Mouse (Mus musculus): Measurements from ENCODE around the gene Pdgfb. TPM values are rescaled to one million over a fixed set of nuclear protein-coding genes. Genes with fewer than 3 reads are reported as not detected.

Gene Pdgfb
- total RNA-seq, 1 experiment = 9.5 TPM

DNA sequence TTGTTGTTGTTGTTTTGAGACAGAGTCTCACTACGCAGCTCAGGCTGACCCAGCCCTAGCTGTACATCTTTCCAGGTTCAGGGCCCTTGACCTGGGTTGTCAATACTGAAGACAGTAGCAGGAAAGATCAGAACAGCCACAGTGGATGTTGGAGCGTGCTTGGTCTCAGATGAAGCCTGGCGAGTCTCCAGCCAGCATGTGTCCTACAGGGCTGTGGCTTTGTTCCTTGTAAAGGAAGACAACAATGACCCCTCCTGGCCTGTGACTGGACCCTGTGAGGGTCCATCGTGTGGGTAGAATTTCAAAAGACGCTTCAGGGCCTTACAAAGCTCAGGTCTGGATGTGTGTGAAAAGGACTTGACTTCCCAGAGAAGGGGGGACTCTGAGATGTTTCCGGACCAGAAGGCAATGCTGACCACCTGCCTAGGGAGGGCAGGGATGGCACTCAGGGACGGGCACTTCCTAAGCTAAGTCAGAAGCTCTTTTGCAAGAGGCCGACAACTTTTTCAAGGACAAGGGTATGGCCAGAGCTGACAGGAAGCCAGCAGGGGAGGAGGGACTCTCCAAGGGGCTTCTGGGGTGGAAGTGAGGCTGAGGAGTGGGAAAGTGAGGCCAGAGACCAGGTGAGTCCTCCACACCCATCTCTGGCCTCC lies 38.7 kb upstream of the Pdgfb start:
- in situ Hi-C loops (cut with MboI; ENCODE audit: low sequenced_read_pairs in 2 of 2, unreplicated experiment in 2 of 2) = loop anchor here in 1 of 2 experiments (25.0 kb wide), 1 partner anchor 291 kb away; no protein-coding TSS in a partner anchor
- peaks cover 0 to 12% of the 10 kb centered on the region in 2 experiments; a peak in 1 of 4 replicates for H3K4me1 ChIP-seq (ENCODE audit: control insufficient read depth in 2 of 2, insufficient read depth in 2 of 2, low read length in 2 of 2, poor library complexity in 1 of 2)
- no peak for DNase-seq (ENCODE audit: low read depth, low spot score)

DNA sequence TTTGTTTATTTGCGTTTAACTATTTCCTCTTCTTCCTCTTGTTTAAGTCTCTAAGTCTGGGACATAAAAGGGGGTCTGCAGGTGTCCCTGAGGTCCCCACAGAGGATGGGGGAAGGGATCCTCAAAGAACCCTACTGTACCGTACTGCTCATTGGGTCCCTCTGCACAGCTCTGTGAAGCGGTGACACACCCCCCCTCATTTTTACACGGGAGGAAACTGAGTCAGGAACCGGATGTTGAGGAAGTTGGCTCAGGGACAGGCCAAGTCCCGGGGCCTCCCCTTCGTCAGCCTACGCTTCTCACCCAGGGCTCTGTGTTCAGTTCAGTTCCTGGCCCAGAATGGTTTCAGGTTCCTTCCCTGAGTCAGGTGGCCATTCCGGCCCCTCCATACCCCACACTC lies 37.0 kb upstream of the Pdgfb start:
- H3K4me3 ChIP-seq (ENCODE audit: insufficient read depth in 1 of 2, low read depth in 1 of 2, low read length in 2 of 2, poor library complexity in 1 of 2, severe bottlenecking in 1 of 2) = no peak overlapping the region
- no peak for DNase-seq (ENCODE audit: low read depth, low spot score)
- H3K4me1 ChIP-seq (ENCODE audit: control insufficient read depth in 2 of 2, insufficient read depth in 2 of 2, low read length in 2 of 2, poor library complexity in 1 of 2) = peaks cover 0 to 12% of the 10 kb centered on the region in 2 experiments; a peak in 1 of 4 replicates
- H3K9ac ChIP-seq (ENCODE audit: insufficient read depth, low read depth, low read length, poor library complexity, severe bottlenecking) = no peak overlapping the region
- no peaks in the 10 kb centered on the region for H3K36me3 ChIP-seq (ENCODE audit: control insufficient read depth, insufficient read depth, low read length, poor library complexity, severe bottlenecking)
- in situ Hi-C loops (cut with MboI; ENCODE audit: low sequenced_read_pairs in 2 of 2, unreplicated experiment in 2 of 2) = loop anchor here in 1 of 2 experiments (25.0 kb wide), 1 partner anchor 289 kb away; no protein-coding TSS in a partner anchor
- no peak overlapping the region for H3K27ac ChIP-seq (ENCODE audit: insufficient read depth, low read depth, low read length, poor library complexity, severe bottlenecking)
- H3K9me3 ChIP-seq (ENCODE audit: control insufficient read depth, insufficient read depth, low read depth, low read length) = no peaks in the 10 kb centered on the region
- TF ChIP-seq ZC3H11A (IDR thresholded peaks at IDR 0.05; ENCODE audit: borderline replicate concordance, low read depth, low read length) (no peak), MAFK (IDR thresholded peaks at IDR 0.05; ENCODE audit: insufficient read depth, low read depth, low read length) (no peak), HCFC1 (IDR thresholded peaks at IDR 0.05; ENCODE audit: borderline replicate concordance, insufficient read depth, low read length) (no peak), ZNF384 (IDR thresholded peaks at IDR 0.05; ENCODE audit: low read depth, low read length) (no peak), CHD2 (IDR thresholded peaks at IDR 0.05; ENCODE audit: low read depth, low read length) (no peak)

More for the DNA sequence above, 38.7 kb upstream of the Pdgfb start:
- Histone ChIP-seq H3K4me3 (ENCODE audit: insufficient read depth in 1 of 2, low read depth in 1 of 2, low read length in 2 of 2, poor library complexity in 1 of 2, severe bottlenecking in 1 of 2) (no peak overlapping the region), H3K9me3 (ENCODE audit: control insufficient read depth, insufficient read depth, low read depth, low read length) (no peaks in the 10 kb centered on the region), H3K9ac (ENCODE audit: insufficient read depth, low read depth, low read length, poor library complexity, severe bottlenecking) (no peak overlapping the region), H3K36me3 (ENCODE audit: control insufficient read depth, insufficient read depth, low read length, poor library complexity, severe bottlenecking) (no peaks in the 10 kb centered on the region), H3K27ac (ENCODE audit: insufficient read depth, low read depth, low read length, poor library complexity, severe bottlenecking) (no peak overlapping the region)
- TF ChIP-seq CHD2 (IDR thresholded peaks at IDR 0.05; ENCODE audit: low read depth, low read length) (no peak), ZNF384 (IDR thresholded peaks at IDR 0.05; ENCODE audit: low read depth, low read length) (no peak), ZC3H11A (IDR thresholded peaks at IDR 0.05; ENCODE audit: borderline replicate concordance, low read depth, low read length) (no peak), HCFC1 (IDR thresholded peaks at IDR 0.05; ENCODE audit: borderline replicate concordance, insufficient read depth, low read length) (no peak), MAFK (IDR thresholded peaks at IDR 0.05; ENCODE audit: insufficient read depth, low read depth, low read length) (no peak)

GRCm38 (mm10) chr15:80051092-80051761 lies 36.5 kb upstream of the Pdgfb start:
- no peak overlapping the region for H3K9ac ChIP-seq (ENCODE audit: insufficient read depth, low read depth, low read length, poor library complexity, severe bottlenecking)
- no peak for TF ChIP-seq ZNF384 (IDR thresholded peaks at IDR 0.05; ENCODE audit: low read depth, low read length)
- TF ChIP-seq ZC3H11A (IDR thresholded peaks at IDR 0.05; ENCODE audit: borderline replicate concordance, low read depth, low read length) = no peak
- TF ChIP-seq MAFK (IDR thresholded peaks at IDR 0.05; ENCODE audit: insufficient read depth, low read depth, low read length) = no peak
- no peak for TF ChIP-seq HCFC1 (IDR thresholded peaks at IDR 0.05; ENCODE audit: borderline replicate concordance, insufficient read depth, low read length)
- no peak for TF ChIP-seq CHD2 (IDR thresholded peaks at IDR 0.05; ENCODE audit: low read depth, low read length)
- H3K4me1 ChIP-seq (ENCODE audit: control insufficient read depth in 2 of 2, insufficient read depth in 2 of 2, low read length in 2 of 2, poor library complexity in 1 of 2) = peaks cover 0 to 12% of the 10 kb centered on the region in 2 experiments; a peak in 1 of 4 replicates
- no peak overlapping the region for H3K27ac ChIP-seq (ENCODE audit: insufficient read depth, low read depth, low read length, poor library complexity, severe bottlenecking)
- H3K36me3 ChIP-seq (ENCODE audit: control insufficient read depth, insufficient read depth, low read length, poor library complexity, severe bottlenecking) = no peaks in the 10 kb centered on the region
- no peak for DNase-seq (ENCODE audit: low read depth, low spot score)
- in situ Hi-C loops (cut with MboI; ENCODE audit: low sequenced_read_pairs in 2 of 2, unreplicated experiment in 2 of 2) = loop anchor here in 1 of 2 experiments (25.0 kb wide), 1 partner anchor 289 kb away; no protein-coding TSS in a partner anchor
- no peak overlapping the region for H3K4me3 ChIP-seq (ENCODE audit: insufficient read depth in 1 of 2, low read depth in 1 of 2, low read length in 2 of 2, poor library complexity in 1 of 2, severe bottlenecking in 1 of 2)
- H3K9me3 ChIP-seq (ENCODE audit: control insufficient read depth, insufficient read depth, low read depth, low read length) = no peaks in the 10 kb centered on the region

DNA sequence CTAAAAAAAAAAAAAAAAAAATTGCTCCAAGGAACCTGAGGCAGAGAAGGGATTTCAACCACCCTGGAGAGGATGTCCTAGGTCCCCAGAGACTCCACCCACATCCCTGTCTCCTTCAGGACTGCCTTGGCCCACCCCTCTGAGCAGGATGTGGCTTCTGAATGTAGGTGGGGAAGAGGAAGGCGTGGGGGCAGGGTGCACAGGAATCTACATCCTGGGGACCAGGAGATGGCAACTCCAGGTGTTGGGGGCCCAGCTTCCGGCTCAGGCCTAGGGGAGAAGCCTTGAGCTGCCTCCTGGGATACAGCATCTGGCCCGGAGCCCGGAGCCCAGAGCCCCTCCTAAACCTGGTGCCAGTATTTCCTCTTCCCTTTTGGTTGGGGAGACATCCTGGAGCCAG lies 35.3 kb upstream of the Pdgfb start:
- Histone ChIP-seq H3K36me3 (ENCODE audit: control insufficient read depth, insufficient read depth, low read length, poor library complexity, severe bottlenecking) (no peaks in the 10 kb centered on the region), H3K4me1 (ENCODE audit: control insufficient read depth in 2 of 2, insufficient read depth in 2 of 2, low read length in 2 of 2, poor library complexity in 1 of 2) (peaks cover 0 to 12% of the 10 kb centered on the region in 2 experiments; a peak in 1 of 4 replicates), H3K4me3 (ENCODE audit: insufficient read depth in 1 of 2, low read depth in 1 of 2, low read length in 2 of 2, poor library complexity in 1 of 2, severe bottlenecking in 1 of 2) (no peak overlapping the region), H3K27ac (ENCODE audit: insufficient read depth, low read depth, low read length, poor library complexity, severe bottlenecking) (no peak overlapping the region), H3K9ac (ENCODE audit: insufficient read depth, low read depth, low read length, poor library complexity, severe bottlenecking) (no peak overlapping the region), H3K9me3 (ENCODE audit: control insufficient read depth, insufficient read depth, low read depth, low read length) (no peaks in the 10 kb centered on the region)
- in situ Hi-C loops (cut with MboI; ENCODE audit: low sequenced_read_pairs in 2 of 2, unreplicated experiment in 2 of 2) = loop anchor here in 1 of 2 experiments (25.0 kb wide), 1 partner anchor 288 kb away; no protein-coding TSS in a partner anchor
- DNase-seq (ENCODE audit: low read depth, low spot score) = no peak
- TF ChIP-seq MAFK (IDR thresholded peaks at IDR 0.05; ENCODE audit: insufficient read depth, low read depth, low read length) (no peak), ZC3H11A (IDR thresholded peaks at IDR 0.05; ENCODE audit: borderline replicate concordance, low read depth, low read length) (no peak), ZNF384 (IDR thresholded peaks at IDR 0.05; ENCODE audit: low read depth, low read length) (no peak), HCFC1 (IDR thresholded peaks at IDR 0.05; ENCODE audit: borderline replicate concordance, insufficient read depth, low read length) (no peak), CHD2 (IDR thresholded peaks at IDR 0.05; ENCODE audit: low read depth, low read length) (no peak)

Measured in ES-E14 (cell line).